Mouse (Mus musculus): ENCODE data around the gene Hhipl1.

The Hhipl1 gene

GRCm38 (mm10) chr12:108365868-108366267 is 59.8 kb downstream of the Hhipl1 start:
- DNase-seq: no peak

GRCm38 (mm10) chr12:108367909-108368308 is 61.8 kb downstream of the Hhipl1 start:
- no peak for DNase-seq

- no peak for DNase-seq
These were observed 62.9 kb downstream of the Hhipl1 start for GRCm38 (mm10) chr12:108368921-108369320.

GRCm38 (mm10) chr12:108370596-108371428 is 64.7 kb downstream of the Hhipl1 start, which contains the start of gene Eml1:
Gene Eml1, plus strand, starts transcription at chr12:108370957.
- DNase-seq: no peak

GRCm38 (mm10) chr12:108371429-108371765 is 65.3 kb downstream of the Hhipl1 start:
- no peak for DNase-seq

GRCm38 (mm10) chr12:108372241-108372640 is 66.2 kb downstream of the Hhipl1 start:
- no peak for DNase-seq

GRCm38 (mm10) chr12:108373611-108374010 is 67.5 kb downstream of the Hhipl1 start:
- no peak for DNase-seq

- no peak for DNase-seq
These were observed 68.6 kb downstream of the Hhipl1 start for GRCm38 (mm10) chr12:108374689-108375088.

- DNase-seq: no peak
These were observed 72.5 kb downstream of the Hhipl1 start for GRCm38 (mm10) chr12:108378379-108379133.
